Mouse (Mus musculus) lung, adult 2 months (tissue): ENCODE measurements at regions not wholly inside any gene's neighbourhood (a gene's known extent, or its start where the extent isn't known, plus 50 kb on each side); places are given as distances from the start of the nearest gene placed in this dataset.

Experiments used
- CTCF ChIP-seq: fragments of 200-500 bp; IDR thresholded peaks from 2 replicates; pipeline ENCODE4 v1.5.1; 2011; ENCODE audit warnings: mild to moderate bottlenecking, low read length, control low read depth; ENCODE audit not compliant: insufficient read depth
- POLR2A ChIP-seq: fragments of 200-500 bp; IDR thresholded peaks from 2 replicates; pipeline ENCODE4 v1.6.1; 2011; ENCODE audit warnings: low read depth, mild to moderate bottlenecking, control low read depth, low read length, borderline replicate concordance; ENCODE audit errors: extremely low read depth

GRCm38 (mm10) chr4:131253443-131253817 is 309.2 kb downstream of the Matn1 start:
- no peak for TF ChIP-seq CTCF
- no peak for TF ChIP-seq POLR2A
